Mouse (Mus musculus) midbrain, embryonic 11.5 days (tissue): ENCODE measurements around the gene Cln5. TPM values are rescaled to one million over a fixed set of nuclear protein-coding genes. Genes with fewer than 3 reads are reported as not detected.

ENCODE experiments used
- ATAC-seq: fragments of 200-750 bp; cut with Nextera tagmentation; 2 replicates; pipeline ENCODE4 v1.8.0; 2017; ENCODE audit warnings: moderate TSS enrichment, moderate library complexity; ENCODE audit not compliant: low FRiP score
- DNase-seq: peaks from one replicate; pipeline ENCODE4 v3.0.0; 2015; ENCODE audit warnings: low spot score; ENCODE audit errors: missing footprints
- H3K27ac ChIP-seq: fragments of 300-500 bp; sonication (generic); 2 replicates; pipeline ENCODE4 v1.5.1; 2014; ENCODE audit warnings: low read depth, low read length
- H3K27me3 ChIP-seq: fragments of 300-500 bp; sonication (generic); 2 replicates; pipeline ENCODE4 v1.6.1; 2014; ENCODE audit warnings: mild to moderate bottlenecking, low read length, moderate library complexity, mixed read lengths; ENCODE audit not compliant: control insufficient read depth, insufficient read depth
- H3K36me3 ChIP-seq: fragments of 300-500 bp; sonication (generic); 2 replicates; pipeline ENCODE4 v1.6.1; 2014; ENCODE audit warnings: mild to moderate bottlenecking, low read length, moderate library complexity, mixed read lengths; ENCODE audit not compliant: control insufficient read depth, insufficient read depth
- H3K4me1 ChIP-seq: fragments of 300-500 bp; sonication (generic); 2 replicates; pipeline ENCODE4 v1.6.1; 2014; ENCODE audit warnings: low read length; ENCODE audit not compliant: control insufficient read depth, insufficient read depth
- H3K4me2 ChIP-seq: fragments of 300-500 bp; sonication (generic); 2 replicates; pipeline ENCODE4 v1.6.1; 2014; ENCODE audit warnings: mild to moderate bottlenecking, moderate library complexity
- H3K4me3 ChIP-seq: fragments of 300-500 bp; sonication (generic); 2 replicates; pipeline ENCODE4 v1.5.1; 2014; ENCODE audit warnings: low read depth, low read length
- H3K9ac ChIP-seq: fragments of 300-500 bp; sonication (generic); 2 replicates; pipeline ENCODE4 v1.6.1; 2014; ENCODE audit warnings: low read length
- H3K9me3 ChIP-seq: fragments of 300-500 bp; sonication (generic); 2 replicates; pipeline ENCODE4 v1.6.1; 2016; ENCODE audit warnings: low read length; ENCODE audit not compliant: control insufficient read depth
- WGBS: fragments of 180-500 bp; shearing (Covaris S2); extraction: QIAGEN DNeasy Blood & Tissue Kit; methylation state at CpG from one replicate; pipeline ENCODE4 v1.1.7; 2014; 5-methylcytosine and 5-hydroxymethylcytosine counted together
- polyA plus RNA-seq: library from polyadenylated mRNA; unstranded; fragments of >200 nt; fragmentation: Nextera tagmentation; extraction: Ambion mirVana; gene quantifications from 2 replicates; pipeline ENCODE4 v1.2.1, GENCODE M21; 2014

Gene Cln5
- 27.1 and 30.4 TPM in 2 replicates for polyA plus RNA-seq

- ATAC-seq (peak; percentile 98), DNase-seq (peak; percentile 98)
- 0% methylated on average over 65 of the region's 65 CpGs for WGBS
- H3K27ac ChIP-seq, result peak within 1 kb of the TSS; percentile 68
- H3K4me1 ChIP-seq, result peaks cover 6% of the 10 kb centered on the region; the same call in 1 of the 2 replicates
- peak within 1 kb of the TSS; percentile 68 for H3K4me2 ChIP-seq
- H3K9me3 ChIP-seq, result no peaks in the 10 kb centered on the region
- no peaks in the 10 kb centered on the region for H3K27me3 ChIP-seq
- H3K9ac ChIP-seq, result peak within 1 kb of the TSS; percentile 72
- H3K36me3 ChIP-seq, result 0 out of 2 replicates have a peak, but pooled peaks cover 2% of the 10 kb centered on the region
- peak within 1 kb of the TSS; percentile 67 for H3K4me3 ChIP-seq
These were observed at the start of gene Cln5 for GRCm38 (mm10) chr14:103069864-103070611. Gene Cln5 (plus strand): TSS chr14:103070216.

GRCm38 (mm10) chr14:103029203-103029602, 40.8 kb upstream of the Cln5 start:
- Histone ChIP-seq H3K4me3 (no peak overlapping the region), H3K36me3 (no peaks in the 10 kb centered on the region), H3K4me1 (no peaks in the 10 kb centered on the region), H3K27me3 (no peaks in the 10 kb centered on the region), H3K4me2 (no peak overlapping the region), H3K9ac (no peak overlapping the region), H3K9me3 (no peaks in the 10 kb centered on the region), H3K27ac (no peak overlapping the region)
- ATAC-seq (no peak), DNase-seq (no peak)
- 80% methylated on average over 2 of the region's 2 CpGs for WGBS

GRCm38 (mm10) chr14:103033271-103033823, 36.7 kb upstream of the Cln5 start:
- no peak overlapping the region for H3K9ac ChIP-seq
- no peak for ATAC-seq
- no peak overlapping the region for H3K4me3 ChIP-seq
- no peaks in the 10 kb centered on the region for H3K36me3 ChIP-seq
- no peak overlapping the region for H3K4me2 ChIP-seq
- WGBS, result 85% methylated on average over 10 of the region's 10 CpGs
- H3K27ac ChIP-seq, result no peak overlapping the region
- no peak for DNase-seq
- H3K9me3 ChIP-seq, result no peaks in the 10 kb centered on the region
- H3K27me3 ChIP-seq, result no peaks in the 10 kb centered on the region
- H3K4me1 ChIP-seq, result no peaks in the 10 kb centered on the region

GRCm38 (mm10) chr14:103034076-103034475, 35.9 kb upstream of the Cln5 start:
- H3K27me3 ChIP-seq, result no peaks in the 10 kb centered on the region
- H3K4me3 ChIP-seq, result no peak overlapping the region
- H3K9me3 ChIP-seq, result no peaks in the 10 kb centered on the region
- DNase-seq (no peak), ATAC-seq (no peak)
- no peaks in the 10 kb centered on the region for H3K4me1 ChIP-seq
- no peaks in the 10 kb centered on the region for H3K36me3 ChIP-seq
- WGBS, result 90% methylated on average over 9 of the region's 9 CpGs
- no peak overlapping the region for H3K9ac ChIP-seq
- H3K27ac ChIP-seq, result no peak overlapping the region
- H3K4me2 ChIP-seq, result no peak overlapping the region

- ATAC-seq (no peak), DNase-seq (no peak)
- no peaks in the 10 kb centered on the region for H3K4me1 ChIP-seq
- H3K4me2 ChIP-seq, result no peak overlapping the region
- no peak overlapping the region for H3K9ac ChIP-seq
- H3K9me3 ChIP-seq, result no peaks in the 10 kb centered on the region
- H3K27me3 ChIP-seq, result no peaks in the 10 kb centered on the region
- 78% methylated on average over 3 of the region's 3 CpGs for WGBS
- no peak overlapping the region for H3K4me3 ChIP-seq
- no peaks in the 10 kb centered on the region for H3K36me3 ChIP-seq
- H3K27ac ChIP-seq, result no peak overlapping the region
These were observed 33.0 kb upstream of the Cln5 start for GRCm38 (mm10) chr14:103037016-103037415.

GRCm38 (mm10) chr14:103046677-103047076, 23.3 kb upstream of the Cln5 start, which contains the start of gene Acod1:
Gene Acod1 (plus strand): TSS chr14:103046977.
- Histone ChIP-seq H3K27me3 (no peaks in the 10 kb centered on the region), H3K9me3 (no peaks in the 10 kb centered on the region), H3K27ac (no peak within 1 kb of the TSS), H3K4me3 (no peak within 1 kb of the TSS), H3K9ac (no peak within 1 kb of the TSS), H3K36me3 (no peaks in the 10 kb centered on the region), H3K4me2 (no peak within 1 kb of the TSS), H3K4me1 (peaks cover 2% of the 10 kb centered on the region; the same call in 1 of the 2 replicates)
- DNase-seq (no peak), ATAC-seq (no peak)
- WGBS, result 86% methylated on average over 2 of the region's 2 CpGs

GRCm38 (mm10) chr14:103048292-103049086, 21.5 kb upstream of the Cln5 start:
- WGBS, result 89% methylated on average over 11 of the region's 11 CpGs
- Histone ChIP-seq H3K4me2 (no peak overlapping the region), H3K9me3 (no peaks in the 10 kb centered on the region), H3K27ac (no peak overlapping the region), H3K9ac (no peak overlapping the region), H3K36me3 (no peaks in the 10 kb centered on the region), H3K4me3 (no peak overlapping the region), H3K4me1 (peaks cover 2% of the 10 kb centered on the region; the same call in 1 of the 2 replicates), H3K27me3 (no peaks in the 10 kb centered on the region)
- DNase-seq, result no peak
- no peak for ATAC-seq

GRCm38 (mm10) chr14:103051159-103051769, 18.8 kb upstream of the Cln5 start:
- peaks cover 2% of the 10 kb centered on the region; the same call in 1 of the 2 replicates for H3K4me1 ChIP-seq
- no peaks in the 10 kb centered on the region for H3K9me3 ChIP-seq
- H3K4me2 ChIP-seq, result no peak overlapping the region
- ATAC-seq (peak; percentile 90), DNase-seq (peak; percentile 91)
- H3K4me3 ChIP-seq, result no peak overlapping the region
- no peaks in the 10 kb centered on the region for H3K27me3 ChIP-seq
- no peaks in the 10 kb centered on the region for H3K36me3 ChIP-seq
- H3K9ac ChIP-seq, result no peak overlapping the region
- no peak overlapping the region for H3K27ac ChIP-seq
- WGBS, result 40% methylated on average over 8 of the region's 8 CpGs
